Mouse (Mus musculus) 3134 (cell line): ENCODE data around the gene Cabp5.
"Not testable (repeated sequence)": the region's sequence is repeated elsewhere in the genome, so short reads cannot be mapped to it uniquely, and the experiment has no call there.

ENCODE experiments used
- DNase-seq: peaks from one replicate; pipeline ENCODE4 v3.0.0-alpha.2; 2011; ENCODE audit warnings: low spot score; ENCODE audit not compliant: insufficient read length; ENCODE audit errors: extremely low read depth

The Cabp5 gene

DNA sequence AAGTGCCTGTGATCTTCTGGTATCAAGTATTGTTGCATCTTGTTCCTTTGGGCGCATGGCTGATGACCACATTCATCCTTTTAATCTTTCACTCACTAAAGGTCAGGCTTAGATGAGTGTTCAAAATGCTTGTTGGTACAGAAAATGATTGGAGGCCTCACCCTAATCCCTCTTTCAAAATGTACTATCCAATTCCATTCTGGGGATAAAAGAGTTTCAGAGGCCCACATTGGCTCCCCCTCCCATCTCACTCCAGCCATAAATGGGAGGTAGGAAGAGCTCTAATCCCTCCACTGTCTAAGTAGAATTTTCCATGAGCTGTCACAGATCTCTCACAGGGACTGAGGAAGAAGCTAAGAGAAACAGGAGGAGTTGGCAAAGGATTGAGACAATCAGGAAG lies at the start of gene Cabp5:
TSS of gene Cabp5 (plus strand) at position 301 of the 400 bp plus-strand sequence.
- DNase-seq = no peak

DNA sequence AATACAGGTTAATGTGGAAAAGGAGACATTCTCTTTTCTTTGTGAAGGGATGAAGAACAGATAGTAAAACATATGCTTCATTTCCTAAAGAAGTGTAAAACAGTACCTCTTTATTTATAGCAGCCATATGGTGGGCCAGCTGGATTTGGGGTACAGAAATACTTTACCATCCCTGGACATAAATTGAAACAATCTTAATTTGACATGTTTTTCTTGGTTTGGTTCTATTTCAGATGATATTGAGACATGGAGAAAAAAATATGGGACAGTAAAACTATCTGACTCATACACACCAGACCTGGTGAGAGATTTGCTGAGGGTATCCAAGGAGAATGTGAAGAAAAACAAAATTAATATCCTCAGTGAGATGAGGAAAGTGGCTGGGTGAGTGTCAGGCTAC lies 42.0 kb upstream of the Cabp5 start:
- no peak for DNase-seq

DNA sequence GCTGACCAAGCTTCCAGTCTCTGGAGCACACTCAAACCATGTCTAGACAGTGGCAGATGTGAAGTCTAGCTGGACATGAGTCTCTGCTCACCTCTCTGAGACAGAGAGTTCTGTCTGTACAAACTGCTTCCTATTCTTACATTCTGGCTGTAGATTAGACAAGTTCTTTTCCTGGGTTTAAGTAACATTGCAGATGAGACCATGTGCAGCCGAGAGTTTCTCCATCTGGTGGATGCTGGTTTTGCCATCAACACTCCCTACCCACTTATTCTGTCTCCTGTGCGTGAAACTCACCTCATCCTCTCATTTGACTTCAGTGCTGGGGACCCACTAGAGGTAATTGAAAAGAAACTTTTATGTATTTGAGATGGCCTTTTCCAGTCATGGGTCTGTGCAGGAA lies 17.3 kb upstream of the Cabp5 start:
- no peak for DNase-seq

DNA sequence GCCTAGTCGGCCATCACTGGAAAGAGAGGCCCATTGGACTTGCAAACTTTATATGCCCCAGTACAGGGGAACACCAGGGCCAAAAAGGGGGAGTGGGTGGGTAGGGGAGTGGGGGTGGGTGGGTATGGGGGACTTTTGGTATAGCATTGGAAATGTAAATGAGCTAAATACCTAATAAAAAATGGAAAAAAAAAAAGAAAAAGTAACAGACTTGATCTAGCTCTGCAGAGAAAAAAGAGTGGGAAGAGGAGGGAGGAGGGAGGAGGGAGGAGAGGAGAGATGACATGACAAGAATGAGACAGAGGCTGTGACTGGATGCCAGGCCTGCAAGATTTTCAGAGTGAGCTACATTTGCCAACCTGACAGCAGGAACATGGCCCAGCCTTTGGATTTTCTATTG lies 52.6 kb downstream of the Cabp5 start, which contains the start of gene Bsph1:
TSS of gene Bsph1 (plus strand) at position 301 of the 400 bp plus-strand sequence.
- not testable (repeated sequence) for DNase-seq
